Mouse (Mus musculus) ovary, postnatal 10 days (tissue): ENCODE measurements around the gene Hrg.
"Not testable (repeated sequence)": the region's sequence is repeated elsewhere in the genome, so short reads cannot be mapped to it uniquely, and the experiment has no call there.

Experiments used
- DNase-seq: peaks from one replicate; pipeline ENCODE4 v3.0.0; 2022; ENCODE audit warnings: low spot score

Hrg gene

DNA sequence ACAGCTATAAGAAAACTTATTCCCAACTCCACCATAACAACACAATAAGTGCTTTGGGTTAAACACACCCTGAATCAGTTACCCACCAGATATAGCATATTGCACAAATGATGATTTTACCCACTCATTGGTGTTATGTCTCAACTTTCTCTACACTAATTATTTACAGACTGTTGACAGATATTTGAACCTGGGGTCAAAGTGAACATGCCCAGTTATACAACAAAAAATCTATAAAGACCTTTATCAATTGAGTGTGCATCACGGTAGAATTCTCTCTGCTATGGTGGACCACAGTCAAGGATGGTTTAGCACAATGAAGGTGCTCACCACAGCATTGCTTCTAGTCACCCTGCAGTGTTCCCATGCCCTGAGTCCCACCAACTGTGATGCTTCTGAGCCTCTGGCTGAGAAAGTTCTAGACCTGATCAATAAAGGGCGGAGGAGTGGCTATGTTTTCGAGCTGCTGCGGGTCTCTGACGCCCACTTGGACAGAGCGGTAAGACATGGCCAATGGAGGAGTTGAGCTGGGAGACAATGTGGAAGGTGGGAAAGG, at the start of gene Hrg:
Gene Hrg (plus strand): TSS at position 233 of the 556 bp plus-strand sequence.
- no peak for DNase-seq

- DNase-seq = no peak
Measured at GRCm38 (mm10) chr16:22901326-22901725, 49.5 kb upstream of the Hrg start.

- DNase-seq = no peak
Measured at GRCm38 (mm10) chr16:22909290-22909689, 41.6 kb upstream of the Hrg start.

DNA sequence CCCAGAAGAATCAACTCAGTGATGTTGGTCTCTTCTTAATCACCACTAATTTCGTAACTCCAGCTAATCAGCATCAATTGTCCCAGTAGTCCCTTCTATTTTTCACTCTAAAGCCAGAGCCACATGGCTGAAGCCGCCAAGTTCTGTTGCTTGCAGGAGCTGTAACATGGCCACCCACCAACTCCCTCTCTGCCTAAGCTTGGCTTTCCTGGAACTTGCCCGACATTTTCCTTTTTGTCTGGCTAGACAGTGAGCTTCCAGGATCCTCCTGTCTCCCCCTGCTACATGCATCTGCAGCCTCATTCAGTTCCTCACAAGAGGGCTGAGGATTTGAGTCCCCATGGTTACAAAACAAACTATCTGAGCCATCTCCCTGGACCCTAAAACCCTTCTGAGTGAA, 38.9 kb upstream of the Hrg start:
- no peak for DNase-seq

- DNase-seq = no peak
Measured at GRCm38 (mm10) chr16:22912886-22913285, 38.0 kb upstream of the Hrg start.

DNA sequence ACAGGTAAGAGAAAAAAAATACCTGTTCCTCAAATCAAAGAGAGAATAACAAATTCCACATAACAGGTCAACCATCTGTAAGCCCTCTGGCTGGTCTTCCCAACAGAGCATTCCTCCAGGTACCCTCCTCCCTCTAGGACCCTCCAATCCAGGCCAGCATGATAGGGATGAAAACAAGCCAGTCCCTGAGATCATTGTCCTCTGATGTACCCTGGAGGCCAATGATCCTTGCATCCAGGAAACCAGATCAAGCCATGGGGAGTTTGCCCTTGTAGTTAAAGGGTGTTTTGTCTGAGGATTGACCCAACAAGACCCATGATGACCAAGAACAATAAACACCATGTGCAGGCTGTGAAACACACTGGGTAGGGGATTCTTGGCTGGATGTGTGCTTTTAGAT, 36.6 kb upstream of the Hrg start:
- no peak for DNase-seq

- no peak for DNase-seq
Measured at GRCm38 (mm10) chr16:22918034-22918433, 32.8 kb upstream of the Hrg start, which contains the start of gene Fetub. Fetub (plus strand) TSS chr16:22918334.

DNA sequence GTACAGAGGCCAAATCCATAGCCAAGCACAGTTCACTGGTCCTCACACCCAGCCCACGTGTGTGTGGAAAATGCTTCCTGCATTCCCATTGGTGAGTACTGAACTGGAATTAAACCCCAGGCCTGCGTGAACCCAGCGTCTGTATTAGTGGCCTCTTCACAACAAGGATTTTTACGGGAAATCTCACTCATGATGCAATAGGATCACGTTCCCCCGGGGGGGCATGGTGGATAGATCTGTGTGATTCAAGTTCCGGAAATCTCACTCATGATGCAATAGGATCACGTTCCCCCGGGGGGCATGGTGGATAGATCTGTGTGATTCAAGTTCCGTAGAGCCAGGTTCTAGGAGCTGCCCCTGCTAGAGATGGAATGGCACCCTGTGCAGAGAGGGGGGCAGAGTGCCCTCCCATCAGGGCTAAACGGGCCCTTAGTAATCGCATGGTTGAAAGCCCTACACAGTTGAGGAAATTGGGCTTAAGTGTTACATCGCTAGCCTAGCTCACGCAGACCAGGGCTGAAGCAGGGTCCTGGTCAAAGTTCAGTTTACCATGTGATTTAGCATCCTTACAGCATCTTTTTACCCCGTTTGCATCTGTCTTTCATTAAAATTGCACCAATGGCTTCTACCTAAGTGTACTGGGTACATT, 32.1 kb upstream of the Hrg start:
- DNase-seq = no peak

DNA sequence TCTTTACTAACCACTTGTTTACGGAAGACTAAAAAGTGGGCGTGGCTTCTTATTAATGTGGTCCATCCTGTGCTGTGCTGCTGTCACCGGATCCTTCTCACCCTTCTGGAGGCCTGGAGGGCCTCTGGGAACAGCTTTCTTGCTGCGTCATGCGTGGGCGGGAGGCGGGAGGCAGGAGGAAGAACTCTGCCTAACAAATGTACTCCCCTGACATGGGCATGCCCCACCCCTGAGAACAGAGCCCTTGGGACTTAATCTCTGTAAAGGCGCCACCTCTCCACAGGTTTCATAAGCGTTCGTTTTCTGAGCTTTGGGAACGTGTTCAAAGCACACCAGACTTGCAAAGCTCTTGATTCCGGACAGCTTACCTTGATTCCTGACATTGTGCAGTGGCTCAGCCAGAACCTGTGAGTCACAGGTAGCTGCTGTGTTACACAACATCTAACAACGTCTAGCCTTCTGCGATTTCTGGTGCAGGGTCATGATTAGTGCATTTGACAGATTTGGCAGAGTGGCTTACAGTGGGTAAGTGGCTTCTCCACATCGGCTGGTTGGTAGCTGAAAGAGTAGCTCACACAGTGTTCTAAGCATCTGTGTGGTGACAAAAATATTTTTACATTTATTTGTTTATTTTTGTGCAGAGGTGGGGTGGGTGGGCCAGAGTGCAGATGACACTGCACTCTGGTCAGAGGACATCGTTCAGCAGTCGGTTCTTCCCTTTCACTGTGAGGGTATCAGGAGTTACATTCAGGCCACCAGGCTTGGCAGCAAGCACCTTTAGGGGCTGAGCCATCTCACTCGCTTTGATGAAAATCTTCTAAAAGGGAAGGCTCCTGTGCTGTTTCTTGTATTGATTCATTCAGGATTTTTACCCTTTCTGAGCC, 30.7 kb upstream of the Hrg start:
- DNase-seq = no peak

DNA sequence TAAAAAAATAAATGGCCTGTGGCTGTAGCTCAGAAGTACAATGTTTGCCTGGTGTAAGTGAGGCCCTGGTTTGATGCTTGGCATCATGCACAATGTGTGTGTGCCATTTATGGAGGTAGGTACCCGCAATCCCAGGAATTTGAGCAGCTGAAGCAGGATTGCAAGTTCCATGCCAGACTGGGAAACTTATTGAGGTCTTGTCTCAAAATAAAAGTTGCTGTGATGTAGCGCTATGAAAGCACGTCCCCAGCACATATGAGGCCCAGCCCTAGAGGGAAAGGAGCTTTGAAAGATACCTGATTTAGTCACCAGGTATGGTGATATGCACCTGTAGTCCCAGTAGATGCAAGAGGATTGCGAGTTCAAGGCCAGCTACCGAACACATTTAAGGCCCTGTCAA, 29.1 kb upstream of the Hrg start:
- DNase-seq = no peak

DNA sequence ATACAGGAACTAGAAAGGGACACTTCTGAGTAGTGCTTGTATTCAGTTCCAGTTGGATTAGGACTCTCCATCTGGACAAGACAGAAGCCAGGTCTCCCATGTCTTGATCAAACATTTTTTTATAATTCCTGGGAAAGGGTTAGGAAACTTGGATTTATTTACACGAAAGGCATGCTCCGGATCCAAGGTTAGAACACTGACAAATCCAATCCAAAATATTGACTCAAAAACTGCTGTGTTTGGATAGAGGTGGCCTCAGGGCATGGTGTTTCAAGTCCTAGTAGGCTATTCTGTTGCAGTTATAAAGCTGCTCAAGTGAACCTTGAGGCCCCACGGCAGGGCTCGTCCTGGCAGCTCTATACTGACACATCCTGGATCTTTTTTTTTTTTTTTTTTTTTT, 28.4 kb upstream of the Hrg start:
- no peak for DNase-seq

DNA sequence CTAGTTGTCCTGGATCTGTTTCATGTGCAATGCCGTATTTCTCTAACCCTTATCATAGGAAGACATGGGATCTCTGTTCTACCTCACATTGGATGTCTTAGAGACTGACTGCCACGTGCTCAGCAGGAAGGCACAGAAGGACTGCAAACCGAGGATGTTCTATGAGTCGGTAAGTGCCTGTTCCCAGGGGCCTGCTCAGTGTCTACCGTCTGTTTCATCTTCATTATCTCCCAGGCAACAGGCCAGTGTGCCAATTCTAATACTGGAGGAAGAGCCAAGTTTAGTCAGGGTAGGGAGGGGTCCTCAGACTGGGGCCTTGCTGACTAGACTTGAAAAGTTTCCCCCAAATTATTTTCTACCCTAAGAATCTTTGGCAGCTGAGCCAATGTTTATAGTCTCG, 21.3 kb upstream of the Hrg start:
- no peak for DNase-seq

DNA sequence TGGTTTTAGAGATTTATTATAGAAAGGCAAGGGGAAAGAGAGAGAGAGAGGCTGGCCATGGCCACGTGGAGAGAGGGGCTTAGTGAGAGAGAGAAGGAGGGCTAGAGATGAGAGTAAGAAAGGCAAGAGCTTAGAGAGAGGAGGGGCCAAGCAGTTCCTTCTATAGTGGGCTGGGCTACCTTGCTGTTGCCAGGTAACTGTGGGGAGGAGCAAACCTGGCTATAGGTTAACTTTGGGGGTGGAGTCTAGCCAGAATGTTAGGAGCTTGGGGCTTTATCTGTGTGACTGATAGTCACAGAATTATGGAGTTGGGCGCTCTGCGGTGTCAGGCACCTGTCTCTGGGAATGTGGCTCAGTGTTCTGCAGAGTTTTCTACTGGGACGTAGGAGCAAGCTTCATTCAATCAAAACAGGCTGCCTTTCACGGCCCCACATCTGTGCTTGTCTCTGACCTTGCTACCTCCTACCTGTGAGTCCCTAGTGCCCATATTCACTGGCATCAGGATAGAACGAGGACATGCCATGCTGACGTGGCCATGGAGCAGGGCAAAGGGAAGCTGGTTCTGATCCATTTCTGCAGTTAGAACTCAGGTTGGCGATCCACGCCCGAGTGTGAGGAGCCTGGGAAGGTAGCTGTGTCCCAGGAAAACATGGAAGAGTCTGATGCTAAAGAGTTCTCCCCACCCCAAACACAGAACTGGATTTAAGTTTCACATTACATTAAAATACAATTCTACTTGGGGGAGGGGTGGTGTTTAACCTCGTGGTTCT, 19.3 kb upstream of the Hrg start:
- DNase-seq = no peak

DNA sequence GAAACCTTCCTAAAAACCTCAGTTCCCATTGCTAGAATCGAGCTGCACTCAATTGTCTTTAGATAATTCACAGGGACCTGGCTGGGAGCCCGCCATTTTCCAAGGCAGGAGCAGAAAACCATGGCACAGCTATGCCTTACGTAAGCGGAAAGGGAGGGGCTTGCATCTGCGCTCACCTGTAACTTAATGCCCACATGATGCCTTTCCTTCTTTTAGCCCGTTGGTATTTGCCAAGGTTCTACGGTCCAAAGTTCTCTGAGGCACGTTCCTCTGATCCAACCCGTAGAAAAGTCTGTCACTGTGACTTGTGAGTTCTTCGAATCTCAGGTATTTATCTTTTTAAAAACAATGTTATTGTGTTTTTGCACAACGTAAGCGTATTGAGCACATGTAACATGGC, 13.2 kb upstream of the Hrg start:
- no peak for DNase-seq

GRCm38 (mm10) chr16:22938541-22938940, 12.3 kb upstream of the Hrg start:
- DNase-seq = no peak

DNA sequence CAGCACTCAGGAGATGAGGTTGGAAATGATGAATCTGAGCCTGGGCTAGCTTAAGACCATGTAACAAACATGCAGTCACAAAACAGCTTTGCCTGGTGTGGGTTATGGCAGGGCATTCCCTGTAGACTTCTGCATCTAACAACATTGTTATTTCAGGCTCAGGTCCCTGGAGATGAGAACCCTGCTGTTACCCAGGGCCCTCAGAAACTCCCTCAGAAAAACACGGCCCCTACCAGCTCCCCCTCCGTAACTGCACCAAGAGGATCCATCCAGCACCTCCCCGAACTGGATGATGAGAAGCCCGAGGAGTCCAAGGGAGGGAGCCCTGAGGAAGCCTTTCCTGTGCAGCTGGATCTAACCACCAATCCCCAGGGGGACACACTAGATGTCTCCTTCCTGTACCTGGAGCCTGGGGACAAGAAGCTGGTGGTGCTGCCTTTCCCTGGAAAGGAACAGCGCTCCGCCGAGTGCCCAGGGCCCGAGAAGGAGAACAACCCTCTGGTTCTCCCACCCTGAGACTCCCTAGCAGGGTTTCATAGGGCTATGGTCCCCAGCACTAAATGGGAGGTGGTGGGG, 11.7 kb upstream of the Hrg start:
- no peak for DNase-seq

- DNase-seq = not testable (repeated sequence)
Measured at GRCm38 (mm10) chr16:22941825-22942476, 8.9 kb upstream of the Hrg start.

GRCm38 (mm10) chr16:22947371-22947770, 3.5 kb upstream of the Hrg start:
- no peak for DNase-seq

DNA sequence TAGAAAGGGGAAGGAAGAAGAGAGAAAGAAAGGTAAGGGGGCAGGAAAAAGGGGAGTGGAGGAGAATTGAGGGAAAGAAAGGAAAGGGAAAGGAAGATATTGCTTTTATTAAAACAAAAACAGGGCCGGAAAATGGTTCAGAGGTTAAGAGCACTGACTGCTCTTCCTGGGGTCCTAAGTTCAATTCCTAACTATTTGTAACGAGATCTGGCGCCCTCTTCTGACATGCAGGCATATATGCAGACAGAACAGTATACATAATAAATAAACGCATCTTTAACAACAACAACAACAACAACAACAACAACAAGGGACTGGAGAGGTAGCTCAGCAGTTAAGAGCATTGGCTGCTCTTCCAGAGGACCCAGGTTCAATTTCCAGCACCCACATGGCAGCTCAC, 2.2 kb downstream of the Hrg start:
- DNase-seq = no peak

DNA sequence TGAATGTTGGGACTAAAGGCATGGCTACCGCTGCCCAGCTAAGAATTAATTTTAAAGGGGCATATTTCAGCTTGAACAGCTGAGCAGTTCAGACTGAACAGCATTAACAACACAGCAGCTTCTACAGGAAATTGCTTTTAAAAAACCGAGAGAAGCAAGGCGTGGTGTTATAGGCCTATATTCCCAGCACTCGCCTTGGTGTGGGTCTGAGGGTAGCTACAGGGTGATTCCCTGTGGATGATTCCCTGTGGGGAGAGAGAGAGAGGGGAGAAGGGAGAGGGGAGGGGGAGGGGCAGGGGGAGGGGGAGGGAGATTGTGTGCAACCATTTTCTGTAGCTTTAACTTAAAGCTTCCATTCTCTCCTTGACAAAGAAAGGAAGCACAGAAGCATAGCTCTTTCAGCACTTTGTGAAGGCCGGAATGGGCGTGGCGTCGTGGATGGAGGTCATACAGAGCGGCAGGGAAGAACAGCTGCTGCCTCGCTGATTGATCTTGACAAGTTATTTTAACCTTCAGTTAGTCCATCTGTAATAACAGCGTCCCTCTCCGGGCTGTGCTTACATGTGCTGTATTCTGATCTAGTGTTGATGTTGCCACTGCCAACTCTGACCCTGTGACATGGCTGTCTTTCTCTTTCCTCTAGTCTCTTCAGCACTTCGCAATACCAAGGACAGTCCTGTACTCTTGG, 4.7 kb downstream of the Hrg start:
- DNase-seq = no peak

- DNase-seq = no peak
Measured at GRCm38 (mm10) chr16:22956085-22956439, 5.2 kb downstream of the Hrg start.
